Mouse (Mus musculus) spleen, adult 2 months (tissue): ENCODE results near the gene Msl3.

Source experiments
- CTCF ChIP-seq: fragments of 200-500 bp; IDR thresholded peaks from 2 replicates; pipeline ENCODE4 v1.5.1; 2011; ENCODE audit warnings: mild to moderate bottlenecking, inconsistent platforms; ENCODE audit not compliant: insufficient read depth, insufficient read length, insufficient replicate concordance; ENCODE audit errors: extremely low read depth
- POLR2A ChIP-seq: fragments of 200-500 bp; IDR thresholded peaks from 2 replicates; pipeline ENCODE4 v1.6.1; 2011; ENCODE audit warnings: low read depth, low read length, inconsistent platforms

DNA sequence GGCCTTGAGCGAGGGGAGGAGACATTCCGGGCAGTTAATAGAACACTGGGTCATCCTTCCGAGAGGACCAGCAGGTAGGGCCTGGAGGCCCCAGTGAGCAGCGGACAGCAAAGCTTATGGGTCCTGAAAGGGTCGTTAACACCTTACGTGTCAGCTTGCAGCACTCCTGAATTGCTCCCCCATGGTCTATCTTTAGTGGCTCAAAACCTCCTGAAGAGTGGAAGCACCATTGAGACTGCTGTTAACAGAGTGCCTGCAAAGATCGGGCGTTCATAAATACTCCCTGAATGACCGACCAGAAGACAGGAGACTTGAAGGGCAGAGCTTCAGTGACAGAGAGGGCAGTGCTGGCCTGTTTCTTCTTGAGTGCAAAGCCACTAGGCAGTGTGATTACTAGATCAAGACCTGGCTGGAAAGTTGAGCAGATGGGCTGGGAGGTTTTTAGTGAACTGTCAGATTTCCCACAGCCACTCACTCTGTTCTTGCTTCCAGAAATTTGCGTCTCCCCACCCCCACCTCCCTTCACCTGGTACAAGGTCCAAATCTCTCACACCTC is 787 bp upstream of the Msl3 start:
- TF ChIP-seq CTCF = no peak
- no peak for TF ChIP-seq POLR2A
